Mouse (Mus musculus) heart, adult 2 months (tissue): Measurements from ENCODE around the gene Exosc6. TPM values are rescaled to one million over a fixed set of nuclear protein-coding genes. Genes with fewer than 3 reads are reported as not detected.

Experiments
- DNase-seq, 2 experiments: peaks; one replicate each; pipeline ENCODE4 v3.0.0; 2021
- H3K27ac ChIP-seq: fragments of 200-600 bp; 2 replicates; pipeline ENCODE4 v1.8.1; 2022
- H3K27me3 ChIP-seq: fragments of 200-500 bp; 2 replicates; pipeline ENCODE4 v1.6.1; 2012; ENCODE audit warnings: mild to moderate bottlenecking, low read length, inconsistent platforms, mixed read lengths; ENCODE audit not compliant: control insufficient read depth, insufficient read depth
- H3K36me3 ChIP-seq: fragments of 200-500 bp; 2 replicates; pipeline ENCODE4 v1.6.1; 2012; ENCODE audit warnings: low read length, inconsistent platforms; ENCODE audit not compliant: control insufficient read depth, insufficient read depth
- H3K4me1 ChIP-seq: fragments of 200-500 bp; 2 replicates; pipeline ENCODE4 v1.6.1; 2011; ENCODE audit warnings: low read length; ENCODE audit not compliant: control insufficient read depth, insufficient read depth
- H3K4me3 ChIP-seq: fragments of 200-600 bp; 2 replicates; pipeline ENCODE4 v1.8.1; 2022
- H3K79me2 ChIP-seq: fragments of 200-500 bp; replicated peaks from 2 replicates; pipeline ENCODE4 v1.6.1; 2012; ENCODE audit warnings: mild to moderate bottlenecking, inconsistent platforms, low read length, moderate library complexity, mixed read lengths; ENCODE audit not compliant: control insufficient read depth, insufficient read depth
- H3K9ac ChIP-seq: fragments of 200-500 bp; 2 replicates; pipeline ENCODE4 v1.6.1; 2012; ENCODE audit warnings: low read depth, mild to moderate bottlenecking, control low read depth, inconsistent platforms, low read length, mixed read lengths
- CTCF ChIP-seq: fragments of 200-600 bp; IDR thresholded peaks from 2 replicates; pipeline ENCODE4 v1.8.1; 2022; ENCODE audit warnings: antibody characterized with exemption, mild to moderate bottlenecking, moderate library complexity
- EP300 ChIP-seq: fragments of 200-500 bp; IDR thresholded peaks from 2 replicates; pipeline ENCODE4 v1.6.1; 2011; ENCODE audit warnings: low read depth, low read length, control low read depth; ENCODE audit not compliant: insufficient read depth
- POLR2A ChIP-seq: fragments of 200-500 bp; IDR thresholded peaks from 2 replicates; pipeline ENCODE4 v1.6.1; 2011; ENCODE audit warnings: mild to moderate bottlenecking, low read depth, low read length, control low read depth; ENCODE audit not compliant: insufficient read depth
- WGBS: fragments of 180-500 bp; shearing (Covaris S2); methylation state at CpG from one replicate; pipeline ENCODE4 v1.1.7; 2018; 5-methylcytosine and 5-hydroxymethylcytosine counted together
- intact Hi-C: fragments of 180-260 bp; cut with DNase I; formaldehyde crosslinking; loops from one replicate; pipeline ENCODE4 v1.15.1; 2025
- polyA plus RNA-seq: library from polyadenylated mRNA; depleted of rRNA; stranded (reverse); fragments of >200 nt; gene quantifications from 2 replicates; pipeline ENCODE4 v1.2.3, GENCODE M21; 2012
- total RNA-seq, 2 experiments: library from RNA; stranded (reverse); gene quantifications; 2 replicates each; pipeline ENCODE4 v1.2.3; 2021

Gene Exosc6
- total and polyA plus RNA-seq, 3 experiments, result not detected

GRCm38 (mm10) chr8:111031572-111031971 is 24.6 kb upstream of the Exosc6 start, which contains the start of gene Ddx19b:
Gene Ddx19b, minus strand, starts transcription at chr8:111031751.
- TF ChIP-seq POLR2A (no peak), CTCF (no peak), EP300 (no peak)
- WGBS, result 93% methylated on average over 19 of the region's 19 CpGs
- intact Hi-C loops, result no loop called here

GRCm38 (mm10) chr8:111032916-111033315 is 23.2 kb upstream of the Exosc6 start, which contains the start of gene Aars:
Gene Aars, plus strand, starts transcription at chr8:111033144.
- intact Hi-C loops, result loop anchor here (2.0 kb wide), 1 partner anchor 32 kb away; no protein-coding TSS in a partner anchor
- peaks cover 5% of the 10 kb centered on the region for H3K4me1 ChIP-seq
- peak within 1 kb of the TSS; percentile 96 for H3K27ac ChIP-seq
- peak within 1 kb of the TSS; percentile 91 for H3K4me3 ChIP-seq
- TF ChIP-seq CTCF, result no peak
- no peak for DNase-seq
- WGBS, result 96% methylated on average over 7 of the region's 7 CpGs
- H3K79me2 ChIP-seq, result 0 out of 2 replicates have a peak, but pooled peaks cover 2% of the 10 kb centered on the region
- peak within 1 kb of the TSS; percentile 61 for H3K9ac ChIP-seq
- no peaks in the 10 kb centered on the region for H3K27me3 ChIP-seq
- peaks cover 5% of the 10 kb centered on the region; the same call in 1 of the 2 replicates for H3K36me3 ChIP-seq

More at GRCm38 (mm10) chr8:111031572-111031971, 24.6 kb upstream of the Exosc6 start, which contains the start of gene Ddx19b:
- H3K9ac ChIP-seq, result no peak within 1 kb of the TSS
- peaks cover 5% of the 10 kb centered on the region; the same call in 1 of the 2 replicates for H3K36me3 ChIP-seq
- peaks cover 5% of the 10 kb centered on the region for H3K4me1 ChIP-seq
- H3K4me3 ChIP-seq, result no peak within 1 kb of the TSS
- no peak for DNase-seq
- 0 out of 2 replicates have a peak, but pooled peaks cover 2% of the 10 kb centered on the region for H3K79me2 ChIP-seq
- H3K27ac ChIP-seq, result no peak within 1 kb of the TSS
- no peaks in the 10 kb centered on the region for H3K27me3 ChIP-seq

GRCm38 (mm10) chr8:111033482-111034215 is 22.5 kb upstream of the Exosc6 start:
- Histone ChIP-seq H3K27ac (peak overlapping the region; percentile 96), H3K27me3 (no peaks in the 10 kb centered on the region), H3K79me2 (0 out of 2 replicates have a peak, but pooled peaks cover 2% of the 10 kb centered on the region), H3K4me3 (peak overlapping the region; percentile 91), H3K9ac (peak overlapping the region; percentile 61), H3K4me1 (peaks cover 5% of the 10 kb centered on the region), H3K36me3 (peaks cover 5% of the 10 kb centered on the region; the same call in 1 of the 2 replicates)
- TF ChIP-seq POLR2A (peak; percentile 61; the same call in 1 of the 2 replicates), CTCF (no peak), EP300 (peak; percentile 73)
- WGBS, result 6% methylated on average over 37 of the region's 37 CpGs
- intact Hi-C loops, result loop anchor here (2.0 kb wide), 2 partner anchors 23 to 33 kb away; partner anchors contain the start of gene Exosc6
- DNase-seq, result peak; percentile 90 to 98

- TF ChIP-seq CTCF (no peak), POLR2A (no peak), EP300 (no peak)
- H3K36me3 ChIP-seq, result peaks cover 5% of the 10 kb centered on the region; the same call in 1 of the 2 replicates
- peak overlapping the region; percentile 96 for H3K27ac ChIP-seq
- peak overlapping the region; percentile 61 for H3K9ac ChIP-seq
- no peaks in the 10 kb centered on the region for H3K27me3 ChIP-seq
- 18% methylated on average over 12 of the region's 12 CpGs for whole genome bisulfite sequencing
- H3K79me2 ChIP-seq, result 0 out of 2 replicates have a peak, but pooled peaks cover 2% of the 10 kb centered on the region
- peaks cover 5% of the 10 kb centered on the region for H3K4me1 ChIP-seq
- intact Hi-C loops, result loop anchor here (2.0 kb wide), 1 partner anchor 23 kb away; the partner anchor contains the start of gene Exosc6
- DNase-seq, result peak in 1 of 2 experiments; percentile 42
- H3K4me3 ChIP-seq, result peak overlapping the region; percentile 91
These were observed 21.9 kb upstream of the Exosc6 start for GRCm38 (mm10) chr8:111034276-111034675.

GRCm38 (mm10) chr8:111036591-111036990 is 19.5 kb upstream of the Exosc6 start:
- no peak for DNase-seq
- 92% methylated on average over 15 of the region's 15 CpGs for WGBS
- no peaks in the 10 kb centered on the region for H3K27me3 ChIP-seq
- intact Hi-C loops, result no loop called here
- no peak overlapping the region for H3K9ac ChIP-seq
- no peak overlapping the region for H3K4me3 ChIP-seq
- H3K27ac ChIP-seq, result no peak overlapping the region
- H3K4me1 ChIP-seq, result peaks cover 5% of the 10 kb centered on the region
- TF ChIP-seq EP300, result no peak
- TF ChIP-seq CTCF, result no peak
- no peak for TF ChIP-seq POLR2A
- H3K79me2 ChIP-seq, result 0 out of 2 replicates have a peak, but pooled peaks cover 2% of the 10 kb centered on the region
- peaks cover 5% of the 10 kb centered on the region; the same call in 1 of the 2 replicates for H3K36me3 ChIP-seq
